Mouse (Mus musculus) stomach, postnatal 0 days (tissue): ENCODE results near the gene Igll1.
A peak's percentile ranks its signal among the peaks of the same experiment; 100 is the strongest.

Experiments used
- CTCF ChIP-seq: IDR thresholded peaks from 2 replicates; pipeline ENCODE4 v1.5.1; 2016; ENCODE audit warnings: antibody characterized with exemption, low read depth, mild to moderate bottlenecking, moderate library complexity
- EP300 ChIP-seq: optimal IDR thresholded peaks from 2 replicates; pipeline ENCODE3; 2016; ENCODE audit warnings: antibody characterized with exemption

- peak; percentile 79 for TF ChIP-seq CTCF
- no peak for TF ChIP-seq EP300
Measured at GRCm38 (mm10) chr16:16854836-16855235, 8.9 kb downstream of the Igll1 start.
